Mouse (Mus musculus): ENCODE measurements around the gene Tmem132b.
A peak's percentile ranks its signal among the peaks of the same experiment; 100 is the strongest.

Tmem132b gene

GRCm38 (mm10) chr5:125772756-125773155 lies 241.2 kb downstream of the Tmem132b start:
- no peak for DNase-seq (ENCODE audit: low spot score)

GRCm38 (mm10) chr5:125780332-125780731 lies 248.8 kb downstream of the Tmem132b start:
- no peak for DNase-seq (ENCODE audit: low spot score)

- no peak for DNase-seq (ENCODE audit: low spot score)
Measured at GRCm38 (mm10) chr5:125792643-125793042, 261.1 kb downstream of the Tmem132b start.

GRCm38 (mm10) chr5:125794318-125794717 lies 262.7 kb downstream of the Tmem132b start:
- no peak for DNase-seq (ENCODE audit: low spot score)

- no peak for DNase-seq (ENCODE audit: low spot score)
Measured at GRCm38 (mm10) chr5:125799622-125800021, 268.0 kb downstream of the Tmem132b start.

- DNase-seq (ENCODE audit: low spot score), result no peak
Measured at GRCm38 (mm10) chr5:125800025-125800424, 268.5 kb downstream of the Tmem132b start.

GRCm38 (mm10) chr5:125802801-125803200 lies 271.2 kb downstream of the Tmem132b start:
- DNase-seq (ENCODE audit: low spot score), result no peak

GRCm38 (mm10) chr5:125805327-125805726 lies 273.8 kb downstream of the Tmem132b start:
- peak; percentile 59 for DNase-seq (ENCODE audit: low spot score)

GRCm38 (mm10) chr5:125807861-125808260 lies 276.3 kb downstream of the Tmem132b start:
- no peak for DNase-seq (ENCODE audit: low spot score)

GRCm38 (mm10) chr5:125829342-125829741 lies 297.8 kb downstream of the Tmem132b start:
- peak; percentile 54 for DNase-seq (ENCODE audit: low spot score)

GRCm38 (mm10) chr5:125835890-125836289 lies 304.3 kb downstream of the Tmem132b start:
- no peak for DNase-seq (ENCODE audit: low spot score)

- DNase-seq (ENCODE audit: low spot score), result no peak
Measured at GRCm38 (mm10) chr5:125836761-125837160, 305.2 kb downstream of the Tmem132b start.
